Mouse (Mus musculus): ENCODE data around the gene Lrwd1. TPM values are rescaled to one million over a fixed set of nuclear protein-coding genes. Genes with fewer than 3 reads are reported as not detected.
A peak's percentile ranks its signal among the peaks of the same experiment; 100 is the strongest.
"Not testable (repeated sequence)": the region's sequence is repeated elsewhere in the genome, so short reads cannot be mapped to it uniquely, and the experiment has no call there.

Lrwd1 gene
- polyA plus RNA-seq, 1 experiment from 2014 or later = 23.6 TPM

DNA sequence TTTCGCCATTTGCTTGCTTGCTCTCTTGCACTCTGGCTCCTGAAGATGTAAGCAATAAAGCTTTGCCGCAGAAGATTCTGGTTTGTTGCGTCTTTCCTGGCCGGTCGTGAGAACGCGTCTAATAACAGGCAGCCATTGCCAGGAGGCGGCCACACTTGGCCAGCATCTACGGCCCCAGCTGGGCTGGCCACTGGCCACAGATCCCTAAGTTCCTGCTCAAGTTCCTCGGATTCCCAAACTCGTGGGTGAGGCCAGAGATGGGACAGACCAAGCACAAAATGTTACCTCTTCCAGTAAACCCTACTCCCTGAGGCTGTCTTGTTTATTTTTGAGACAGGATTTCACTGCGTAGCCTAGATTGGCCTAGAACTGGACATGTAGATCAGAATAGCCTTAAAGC lies 24.2 kb upstream of the Lrwd1 start:
- not testable (repeated sequence) for H3K4me3 ChIP-seq (ENCODE audit: low read length); H3K9me3 ChIP-seq (replicated peaks; ENCODE audit: control insufficient read depth, low read length); H3K4me1 ChIP-seq (ENCODE audit: control insufficient read depth, insufficient read depth, low read length); H3K4me2 ChIP-seq (ENCODE audit: low read depth, low read length); ATAC-seq (replicated peaks; ENCODE audit: extremely low read depth, insufficient read depth, low FRiP score); H3K9ac ChIP-seq (ENCODE audit: low read length); H3K27me3 ChIP-seq (ENCODE audit: control insufficient read depth, insufficient read depth, low read length); H3K36me3 ChIP-seq (ENCODE audit: control insufficient read depth, insufficient read depth); H3K27ac ChIP-seq (ENCODE audit: low read length)
- WGBS = 85% methylated on average over 11 of the region's 12 CpGs

DNA sequence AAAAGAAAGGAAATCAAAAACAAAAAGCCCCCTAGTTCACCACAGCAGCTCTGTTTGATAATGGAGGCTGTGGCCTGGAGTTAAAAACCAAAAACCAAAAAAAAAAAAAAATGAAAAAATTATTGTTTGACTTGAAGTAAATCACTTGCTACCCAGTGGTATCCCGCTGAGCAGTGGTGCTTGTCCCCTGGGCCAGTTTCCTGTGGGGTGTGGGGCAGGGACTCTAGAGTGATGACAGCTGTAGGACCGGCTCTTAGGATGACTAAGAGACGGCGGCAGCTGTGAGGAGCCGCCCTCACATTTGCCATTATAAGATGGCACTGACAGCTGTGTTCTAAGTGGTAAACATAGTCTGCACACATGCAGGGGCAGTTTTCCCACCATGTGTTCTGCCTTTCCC lies 19.5 kb upstream of the Lrwd1 start:
- Histone ChIP-seq H3K36me3 (ENCODE audit: control insufficient read depth, insufficient read depth) (no peaks in the 10 kb centered on the region), H3K4me2 (ENCODE audit: low read depth, low read length) (no peak overlapping the region), H3K27me3 (ENCODE audit: control insufficient read depth, insufficient read depth, low read length) (no peaks in the 10 kb centered on the region), H3K9me3 (replicated peaks; ENCODE audit: control insufficient read depth, low read length) (no peaks in the 10 kb centered on the region), H3K4me1 (ENCODE audit: control insufficient read depth, insufficient read depth, low read length) (no peaks in the 10 kb centered on the region), H3K4me3 (ENCODE audit: low read length) (no peak overlapping the region), H3K27ac (ENCODE audit: low read length) (no peak overlapping the region), H3K9ac (ENCODE audit: low read length) (no peak overlapping the region)
- ATAC-seq (replicated peaks; ENCODE audit: extremely low read depth, insufficient read depth, low FRiP score) = no peak
- WGBS = 58% methylated on average over 5 of the region's 5 CpGs

- no peaks in the 10 kb centered on the region for H3K27me3 ChIP-seq (ENCODE audit: control insufficient read depth, insufficient read depth, low read length)
- H3K9ac ChIP-seq (ENCODE audit: low read length) = no peak overlapping the region
- no peak for ATAC-seq (replicated peaks; ENCODE audit: extremely low read depth, insufficient read depth, low FRiP score)
- no peak overlapping the region for H3K27ac ChIP-seq (ENCODE audit: low read length)
- H3K4me3 ChIP-seq (ENCODE audit: low read length) = no peak overlapping the region
- 74% methylated on average over 8 of the region's 8 CpGs for WGBS
- H3K4me2 ChIP-seq (ENCODE audit: low read depth, low read length) = no peak overlapping the region
- no peaks in the 10 kb centered on the region for H3K4me1 ChIP-seq (ENCODE audit: control insufficient read depth, insufficient read depth, low read length)
- H3K9me3 ChIP-seq (replicated peaks; ENCODE audit: control insufficient read depth, low read length) = no peaks in the 10 kb centered on the region
- no peaks in the 10 kb centered on the region for H3K36me3 ChIP-seq (ENCODE audit: control insufficient read depth, insufficient read depth)
Observed at GRCm38 (mm10) chr5:136152365-136152764, 16.5 kb upstream of the Lrwd1 start.

GRCm38 (mm10) chr5:136149134-136149576 lies 13.3 kb upstream of the Lrwd1 start:
- H3K27me3 ChIP-seq (ENCODE audit: control insufficient read depth, insufficient read depth, low read length); H3K4me2 ChIP-seq (ENCODE audit: low read depth, low read length); H3K9ac ChIP-seq (ENCODE audit: low read length); H3K9me3 ChIP-seq (replicated peaks; ENCODE audit: control insufficient read depth, low read length); H3K4me1 ChIP-seq (ENCODE audit: control insufficient read depth, insufficient read depth, low read length); H3K36me3 ChIP-seq (ENCODE audit: control insufficient read depth, insufficient read depth); H3K27ac ChIP-seq (ENCODE audit: low read length); H3K4me3 ChIP-seq (ENCODE audit: low read length): not testable (repeated sequence)
- whole genome bisulfite sequencing = 74% methylated on average over 5 of the region's 5 CpGs
- peak; percentile 41 for ATAC-seq (replicated peaks; ENCODE audit: extremely low read depth, insufficient read depth, low FRiP score)

- 66% methylated on average over 8 of the region's 8 CpGs for WGBS
- no peak for ATAC-seq (replicated peaks; ENCODE audit: extremely low read depth, insufficient read depth, low FRiP score)
- H3K9ac ChIP-seq (ENCODE audit: low read length) = no peak overlapping the region
- no peak overlapping the region for H3K27ac ChIP-seq (ENCODE audit: low read length)
- no peak overlapping the region for H3K4me2 ChIP-seq (ENCODE audit: low read depth, low read length)
- no peak overlapping the region for H3K4me3 ChIP-seq (ENCODE audit: low read length)
- H3K36me3 ChIP-seq (ENCODE audit: control insufficient read depth, insufficient read depth) = no peaks in the 10 kb centered on the region
- H3K27me3 ChIP-seq (ENCODE audit: control insufficient read depth, insufficient read depth, low read length) = no peaks in the 10 kb centered on the region
- H3K4me1 ChIP-seq (ENCODE audit: control insufficient read depth, insufficient read depth, low read length) = no peaks in the 10 kb centered on the region
- H3K9me3 ChIP-seq (replicated peaks; ENCODE audit: control insufficient read depth, low read length) = no peaks in the 10 kb centered on the region
Observed at GRCm38 (mm10) chr5:136147704-136148103, 11.8 kb upstream of the Lrwd1 start.

DNA sequence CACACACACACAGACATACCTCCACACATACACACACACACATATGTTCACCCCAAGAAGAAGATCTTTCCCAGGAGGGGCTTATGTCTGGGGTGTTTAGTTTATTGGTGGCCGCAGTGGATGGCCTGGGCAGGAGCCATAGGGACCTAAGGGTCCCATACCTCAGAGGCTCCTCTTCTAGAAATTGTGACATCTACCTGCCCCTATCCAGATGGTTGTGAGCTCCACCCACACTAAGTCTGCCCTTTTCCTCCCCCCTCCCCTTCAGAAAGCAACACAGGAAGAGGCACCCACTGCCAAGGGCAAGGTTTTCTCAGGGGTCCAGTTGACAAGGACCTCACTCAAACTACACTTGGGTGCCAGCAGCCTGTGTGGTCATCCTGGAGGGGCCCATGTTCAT lies 11.1 kb upstream of the Lrwd1 start:
- no peaks in the 10 kb centered on the region; the same call in 1 of the 2 replicates for H3K9me3 ChIP-seq (replicated peaks; ENCODE audit: control insufficient read depth, low read length)
- H3K4me1 ChIP-seq (ENCODE audit: control insufficient read depth, insufficient read depth, low read length) = no peaks in the 10 kb centered on the region
- no peak overlapping the region for H3K9ac ChIP-seq (ENCODE audit: low read length)
- WGBS = 95% methylated on average over 1 of the region's 1 CpGs
- no peak overlapping the region for H3K27ac ChIP-seq (ENCODE audit: low read length)
- no peak for ATAC-seq (replicated peaks; ENCODE audit: extremely low read depth, insufficient read depth, low FRiP score)
- H3K36me3 ChIP-seq (ENCODE audit: control insufficient read depth, insufficient read depth) = peaks cover 3% of the 10 kb centered on the region; the same call in 1 of the 2 replicates
- no peak overlapping the region for H3K4me3 ChIP-seq (ENCODE audit: low read length)
- no peak overlapping the region for H3K4me2 ChIP-seq (ENCODE audit: low read depth, low read length)
- no peaks in the 10 kb centered on the region for H3K27me3 ChIP-seq (ENCODE audit: control insufficient read depth, insufficient read depth, low read length)

- WGBS = 60% methylated on average over 12 of the region's 12 CpGs
- Histone ChIP-seq H3K4me3 (ENCODE audit: low read length) (no peak overlapping the region), H3K9ac (ENCODE audit: low read length) (no peak overlapping the region; the same call in 1 of the 2 replicates), H3K27ac (ENCODE audit: low read length) (no peak overlapping the region), H3K36me3 (ENCODE audit: control insufficient read depth, insufficient read depth) (peaks cover 16% of the 10 kb centered on the region), H3K9me3 (replicated peaks; ENCODE audit: control insufficient read depth, low read length) (no peaks in the 10 kb centered on the region; the same call in 1 of the 2 replicates), H3K4me2 (ENCODE audit: low read depth, low read length) (no peak overlapping the region), H3K4me1 (ENCODE audit: control insufficient read depth, insufficient read depth, low read length) (no peaks in the 10 kb centered on the region), H3K27me3 (ENCODE audit: control insufficient read depth, insufficient read depth, low read length) (no peaks in the 10 kb centered on the region)
- no peak for ATAC-seq (replicated peaks; ENCODE audit: extremely low read depth, insufficient read depth, low FRiP score)
Observed at GRCm38 (mm10) chr5:136144606-136145430, 8.9 kb upstream of the Lrwd1 start.

DNA sequence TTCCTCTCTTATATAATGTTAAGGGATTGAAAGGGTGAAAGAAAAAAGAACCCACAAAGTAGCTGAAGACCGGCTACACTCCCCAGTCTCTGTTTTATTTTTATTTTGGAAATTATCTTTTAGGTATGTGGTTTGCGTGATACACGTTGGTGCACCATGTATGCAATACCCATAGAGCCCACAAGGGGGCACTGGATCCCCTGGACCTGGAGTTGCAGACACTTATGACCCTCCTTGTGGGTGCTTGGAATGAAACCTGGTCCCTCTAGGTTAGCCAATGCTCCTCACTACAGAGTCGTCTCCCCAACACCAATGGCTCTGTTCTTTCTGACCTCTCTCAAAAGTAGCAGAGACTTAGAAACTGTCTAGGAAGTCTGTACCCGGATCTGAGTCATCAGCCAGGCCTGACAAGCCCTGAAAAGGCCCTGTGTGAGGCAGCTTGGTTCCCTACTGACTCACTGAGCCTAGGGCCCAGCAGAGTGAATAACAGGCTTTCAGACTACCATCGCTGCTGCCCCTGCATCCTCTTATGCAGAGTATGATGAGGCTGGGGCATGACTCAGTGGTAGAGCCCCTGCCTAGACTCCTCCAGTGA lies 7.4 kb upstream of the Lrwd1 start:
- Histone ChIP-seq H3K27me3 (ENCODE audit: control insufficient read depth, insufficient read depth, low read length) (no peaks in the 10 kb centered on the region), H3K36me3 (ENCODE audit: control insufficient read depth, insufficient read depth) (peaks cover 20% of the 10 kb centered on the region), H3K4me3 (ENCODE audit: low read length) (no peak overlapping the region), H3K9ac (ENCODE audit: low read length) (no peak overlapping the region), H3K4me2 (ENCODE audit: low read depth, low read length) (no peak overlapping the region), H3K27ac (ENCODE audit: low read length) (no peak overlapping the region), H3K4me1 (ENCODE audit: control insufficient read depth, insufficient read depth, low read length) (no peaks in the 10 kb centered on the region), H3K9me3 (replicated peaks; ENCODE audit: control insufficient read depth, low read length) (no peaks in the 10 kb centered on the region; the same call in 1 of the 2 replicates)
- 87% methylated on average over 6 of the region's 6 CpGs for WGBS
- no peak for ATAC-seq (replicated peaks; ENCODE audit: extremely low read depth, insufficient read depth, low FRiP score)

- Histone ChIP-seq H3K27ac (ENCODE audit: low read length) (no peak overlapping the region), H3K4me2 (ENCODE audit: low read depth, low read length) (no peak overlapping the region), H3K9me3 (replicated peaks; ENCODE audit: control insufficient read depth, low read length) (no peaks in the 10 kb centered on the region; the same call in 1 of the 2 replicates), H3K36me3 (ENCODE audit: control insufficient read depth, insufficient read depth) (peaks cover 20% of the 10 kb centered on the region), H3K27me3 (ENCODE audit: control insufficient read depth, insufficient read depth, low read length) (no peaks in the 10 kb centered on the region), H3K4me1 (ENCODE audit: control insufficient read depth, insufficient read depth, low read length) (no peaks in the 10 kb centered on the region), H3K9ac (ENCODE audit: low read length) (no peak overlapping the region), H3K4me3 (ENCODE audit: low read length) (no peak overlapping the region)
- no peak for ATAC-seq (replicated peaks; ENCODE audit: extremely low read depth, insufficient read depth, low FRiP score)
- WGBS = 85% methylated on average over 5 of the region's 5 CpGs
Observed at GRCm38 (mm10) chr5:136142746-136143145, 6.9 kb upstream of the Lrwd1 start.
